Mouse (Mus musculus) spleen, embryonic (tissue): ENCODE data around the gene Pik3r6.

Experiments used
- CTCF ChIA-PET: fragments of 350-600 bp; sonication (Branson Sonifier 250); formaldehyde crosslinking; loops from one replicate; lab custom pipeline; 2022; lab: Charles Lee

The Pik3r6 gene

DNA sequence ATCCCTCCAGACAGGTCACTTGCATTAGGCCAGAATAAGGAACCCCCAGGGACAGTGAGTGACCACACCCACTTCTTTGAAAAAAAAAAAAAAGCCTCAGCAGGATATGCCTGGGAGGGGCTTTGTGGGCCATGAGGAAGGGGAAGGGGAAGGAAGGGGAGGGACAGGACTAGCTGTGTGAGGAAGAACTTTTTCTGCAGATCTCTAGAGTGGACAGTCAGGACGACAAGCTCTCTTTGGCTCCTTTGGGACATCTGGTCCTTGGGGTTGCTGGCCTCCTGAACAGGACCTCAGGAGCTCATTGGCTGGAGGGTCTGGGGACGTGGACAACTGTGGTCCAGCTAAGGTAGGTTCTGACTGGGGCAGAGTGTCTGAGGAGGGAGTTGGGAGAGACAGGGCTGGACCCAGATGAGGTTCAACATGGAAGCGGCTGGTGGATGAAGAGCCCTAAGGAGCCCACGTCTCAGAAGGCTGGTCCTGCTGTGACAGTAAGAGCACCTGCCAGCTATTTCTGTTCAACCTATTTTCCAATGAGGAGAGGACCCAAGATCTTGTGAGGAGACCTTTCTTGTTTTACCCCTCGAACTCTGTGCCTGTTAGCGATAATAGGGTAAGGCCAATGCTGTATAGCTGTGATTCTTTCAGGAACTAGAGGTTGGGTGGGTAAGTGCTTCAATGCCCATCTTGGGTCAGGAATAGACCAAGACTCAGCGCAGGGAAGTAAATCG is at the start of gene Pik3r6:
Gene Pik3r6 (plus strand): TSS at position 118 of the 728 bp plus-strand sequence.
- CTCF ChIA-PET = no interaction called here

GRCm38 (mm10) chr11:68453301-68453700 is 49.5 kb upstream of the Pik3r6 start:
- CTCF ChIA-PET = no interaction called here

DNA sequence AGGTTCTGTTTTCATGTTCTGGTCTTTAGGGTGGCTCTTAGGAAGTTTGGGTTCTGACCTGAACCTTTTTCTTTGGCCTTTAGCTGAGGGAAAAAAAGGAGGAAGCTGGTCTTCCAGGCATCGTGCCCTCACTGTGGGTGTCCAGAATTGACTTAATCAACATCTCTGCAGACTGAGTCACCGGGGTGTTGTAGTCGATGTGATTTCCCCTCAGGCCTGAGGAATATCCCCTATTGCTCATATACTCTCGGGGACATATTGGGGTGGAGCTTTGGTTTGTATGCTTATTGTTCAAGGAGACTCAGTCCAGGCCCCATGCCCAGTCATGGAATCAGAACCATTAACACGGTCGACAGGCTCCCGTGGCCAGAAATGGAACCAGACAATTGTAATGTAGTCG is 44.7 kb upstream of the Pik3r6 start:
- CTCF ChIA-PET = no interaction called here

DNA sequence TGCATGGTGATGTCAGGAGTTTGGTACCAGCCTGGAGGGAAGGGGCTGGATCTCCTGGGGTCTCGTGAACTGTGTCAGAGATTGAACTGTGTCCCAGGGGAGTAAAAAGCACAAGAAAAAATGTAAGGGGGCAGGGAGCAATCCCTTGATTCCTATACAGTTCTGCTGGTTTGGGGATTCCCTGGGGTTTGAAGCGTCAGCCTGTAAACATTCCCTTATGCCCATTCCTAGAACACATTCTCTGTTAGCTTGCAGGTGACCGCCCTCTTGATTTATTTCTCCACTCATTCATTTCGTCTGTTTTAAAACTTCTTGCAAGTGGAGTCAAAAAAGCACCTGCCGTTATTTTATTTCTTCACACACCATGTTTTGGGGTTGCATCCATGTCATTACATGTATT is 43.8 kb upstream of the Pik3r6 start:
- CTCF ChIA-PET = no interaction called here

DNA sequence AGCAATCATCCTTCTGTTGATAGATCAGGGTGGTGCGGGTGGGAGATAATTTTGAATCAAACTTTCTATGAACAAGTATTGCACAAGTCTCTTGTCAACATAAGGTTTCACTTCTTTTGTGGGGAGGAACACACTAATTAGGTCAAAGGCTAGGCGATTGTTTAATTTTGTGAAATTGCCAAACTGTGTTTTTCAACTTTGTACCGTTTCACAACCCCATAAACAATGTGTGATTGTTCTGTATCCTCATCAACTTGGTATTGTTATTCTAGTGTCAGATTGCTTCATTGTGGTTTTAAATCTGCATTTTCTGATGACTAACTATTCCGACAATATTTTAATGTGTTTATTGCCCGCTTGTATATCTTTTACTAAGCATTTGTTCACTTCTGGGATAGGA is 43.3 kb upstream of the Pik3r6 start:
- CTCF ChIA-PET = no interaction called here

DNA sequence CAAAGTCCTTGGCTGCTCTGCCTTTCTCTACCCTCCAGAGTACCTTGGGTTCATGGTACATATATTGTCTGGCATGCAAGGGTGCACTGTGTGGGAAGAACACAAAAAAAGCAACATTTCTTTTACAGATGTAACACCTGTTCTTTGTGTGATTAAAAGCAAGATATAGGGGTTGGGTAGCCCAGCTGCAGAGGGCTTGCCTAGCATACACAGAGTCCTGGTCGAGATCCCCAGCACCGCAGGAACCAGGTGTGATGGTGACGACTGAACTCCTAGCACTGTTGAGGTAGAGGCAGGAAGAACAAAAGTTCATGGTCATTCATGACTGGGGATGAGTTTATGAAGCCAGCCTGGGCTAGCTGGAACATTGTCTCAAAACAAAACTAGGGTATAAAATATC is 40.1 kb upstream of the Pik3r6 start:
- CTCF ChIA-PET = no interaction called here

DNA sequence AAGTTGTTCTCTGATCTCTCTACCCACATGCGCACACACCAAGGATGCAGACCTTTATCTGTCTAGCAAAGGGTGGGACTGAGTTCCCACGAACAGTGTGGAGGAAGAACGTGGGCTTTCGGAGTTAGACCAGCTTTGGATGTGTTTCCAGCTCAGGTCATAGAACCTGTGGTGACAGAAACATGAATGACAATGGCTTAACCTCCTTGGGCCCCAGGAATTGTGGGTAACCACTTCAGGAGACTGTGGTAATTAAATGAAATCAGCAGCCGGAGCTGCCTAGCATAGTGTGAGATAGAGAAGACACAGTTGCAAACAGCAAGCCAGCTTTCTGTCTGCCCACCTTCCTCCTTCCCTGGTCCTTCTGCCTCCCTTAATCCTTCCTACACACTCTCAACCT is 38.6 kb upstream of the Pik3r6 start:
- CTCF ChIA-PET = interaction anchor here (0.6 kb wide), 1 partner anchor 12 kb away, joined by 4 read pairs; no protein-coding TSS in a partner anchor

- CTCF ChIA-PET = interaction anchor here (0.6 to 0.7 kb wide), 2 partner anchors 38 to 125 kb away, joined by 4 to 15 read pairs; no protein-coding TSS in a partner anchor
Observed at GRCm38 (mm10) chr11:68465090-68465489, 37.7 kb upstream of the Pik3r6 start.

DNA sequence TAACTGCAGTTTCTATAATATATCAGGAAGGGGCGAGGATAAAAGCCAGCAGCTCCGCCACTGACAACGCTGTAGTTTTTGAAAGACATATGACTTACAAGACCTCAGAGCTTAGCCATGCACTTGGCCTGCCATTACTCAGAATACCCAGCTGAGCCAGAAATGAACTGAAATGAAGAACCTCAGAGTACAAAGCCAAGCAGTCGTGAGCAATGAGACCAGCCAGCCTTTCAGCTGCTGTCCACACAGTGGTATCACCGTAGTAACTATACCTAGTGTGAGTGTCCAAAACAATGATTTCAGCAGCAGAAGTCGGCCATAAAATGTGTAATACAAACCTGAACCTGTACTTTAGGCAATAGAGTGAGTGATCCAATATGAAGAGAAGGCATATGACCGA is 35.4 kb upstream of the Pik3r6 start:
- CTCF ChIA-PET = interaction anchor here (0.5 kb wide), 1 partner anchor 1353 kb away, joined by 19 read pairs; no protein-coding TSS in a partner anchor

DNA sequence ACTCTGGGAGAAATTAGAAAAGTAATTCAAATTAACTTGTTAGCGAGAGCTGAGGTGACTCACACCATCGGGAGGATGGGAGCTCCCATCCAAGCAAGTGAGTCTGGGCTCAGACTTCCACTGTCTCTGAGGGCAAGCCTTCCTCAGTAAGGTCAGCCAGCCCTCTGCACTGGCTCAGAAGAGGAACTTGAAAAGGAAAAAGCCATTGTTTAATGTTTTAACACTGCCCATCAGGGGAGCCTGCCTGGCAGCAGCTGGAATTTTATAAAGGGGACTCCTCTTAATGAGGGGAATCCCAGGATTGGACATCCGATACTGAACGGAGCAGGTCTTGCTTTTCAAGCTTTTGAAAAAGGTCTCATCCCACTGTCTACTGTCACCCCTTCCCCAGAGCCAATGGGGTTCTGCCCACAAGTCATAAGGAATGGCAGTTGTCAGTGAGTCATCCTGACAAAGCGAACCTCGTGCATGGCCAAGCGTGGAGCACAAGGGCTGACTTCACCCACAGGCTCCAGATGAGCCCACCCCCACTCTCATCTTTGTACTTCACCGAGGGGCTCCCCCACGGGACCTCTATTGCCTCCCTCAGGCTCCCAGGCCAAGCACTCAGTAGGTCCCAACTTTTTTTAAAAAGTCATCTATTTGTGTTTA is 34.7 kb upstream of the Pik3r6 start:
- CTCF ChIA-PET = interaction anchor here (0.5 kb wide), 1 partner anchor 1354 kb away, joined by 19 read pairs; no protein-coding TSS in a partner anchor

GRCm38 (mm10) chr11:68468886-68469285 is 33.9 kb upstream of the Pik3r6 start:
- CTCF ChIA-PET = no interaction called here

GRCm38 (mm10) chr11:68472162-68472849 is 30.5 kb upstream of the Pik3r6 start:
- CTCF ChIA-PET = no interaction called here

GRCm38 (mm10) chr11:68474600-68474999 is 28.2 kb upstream of the Pik3r6 start:
- CTCF ChIA-PET = interaction anchor here (1.1 kb wide), 1 partner anchor 15 kb away, joined by 3 read pairs; no protein-coding TSS in a partner anchor

GRCm38 (mm10) chr11:68475676-68476075 is 27.1 kb upstream of the Pik3r6 start:
- CTCF ChIA-PET = interaction anchor here (0.6 to 0.7 kb wide), 2 partner anchors 25 to 46 kb away, joined by 3 to 5 read pairs; no protein-coding TSS in a partner anchor

GRCm38 (mm10) chr11:68477661-68478060 is 25.2 kb upstream of the Pik3r6 start:
- CTCF ChIA-PET = no interaction called here

DNA sequence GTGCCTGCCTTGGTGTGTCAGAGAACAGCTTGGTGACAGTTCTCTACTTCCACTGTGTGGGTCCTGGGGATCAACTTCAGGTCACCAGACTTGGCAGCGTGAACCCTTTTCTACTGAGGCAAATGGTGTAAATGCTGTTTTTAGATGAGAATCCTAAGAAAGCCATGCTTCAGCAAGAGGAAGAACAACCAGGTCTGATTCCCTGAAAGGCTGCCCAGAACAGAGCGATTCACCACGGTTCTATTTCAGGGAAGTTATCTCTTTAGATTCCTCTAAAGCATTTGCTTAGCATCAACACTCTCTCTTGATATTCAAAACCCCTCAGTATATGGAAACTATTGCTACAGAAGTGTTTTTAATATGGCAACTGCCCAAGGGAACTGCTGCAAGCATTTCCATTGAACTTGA is 24.2 kb upstream of the Pik3r6 start:
- CTCF ChIA-PET = no interaction called here

- CTCF ChIA-PET = no interaction called here
Observed at GRCm38 (mm10) chr11:68480660-68481059, 22.2 kb upstream of the Pik3r6 start.

GRCm38 (mm10) chr11:68482001-68482400 is 20.8 kb upstream of the Pik3r6 start:
- CTCF ChIA-PET = no interaction called here

DNA sequence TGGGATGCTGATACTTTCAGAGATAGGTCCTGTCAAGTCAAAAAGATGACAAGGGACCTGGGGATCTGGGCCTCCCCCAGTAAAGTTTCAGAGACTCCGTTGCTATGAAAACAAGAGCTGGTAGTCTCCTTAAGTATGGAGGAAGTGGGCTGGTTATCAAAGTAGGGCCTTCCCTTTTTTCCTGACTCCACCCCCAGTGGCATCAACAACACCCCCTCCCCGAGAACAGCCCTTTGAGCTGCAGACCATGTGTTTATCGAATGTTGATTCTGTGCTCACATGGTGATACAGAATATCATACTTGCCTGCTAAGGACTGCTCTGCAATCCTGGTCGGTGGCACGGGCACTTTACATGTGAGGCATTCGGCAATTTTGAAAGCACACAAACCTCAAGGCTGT is 19.6 kb upstream of the Pik3r6 start:
- CTCF ChIA-PET = interaction anchor here (2.6 kb wide), 1 partner anchor 66 kb away, joined by 13 read pairs; no protein-coding TSS in a partner anchor

DNA sequence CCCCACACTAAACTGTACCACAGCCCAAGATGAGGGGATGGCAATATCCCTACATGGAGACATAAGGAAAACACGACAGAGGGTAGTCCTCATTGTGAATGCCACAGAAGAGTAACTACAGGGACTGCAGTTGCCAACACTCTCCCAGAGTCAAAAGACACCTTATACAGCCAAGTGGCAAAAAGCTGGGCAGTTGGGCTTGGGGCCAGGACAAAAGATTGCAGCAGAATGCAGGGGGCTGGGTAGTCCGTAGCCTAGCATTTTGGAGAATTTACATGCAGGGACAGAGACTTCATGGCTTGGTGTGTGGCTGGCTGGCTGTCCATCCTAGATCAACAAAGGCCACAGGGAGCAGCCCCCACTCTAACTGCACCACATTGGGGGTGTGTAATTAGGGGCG is 18.4 kb upstream of the Pik3r6 start:
- CTCF ChIA-PET = interaction anchor here (0.9 to 2.6 kb wide), 3 partner anchors 50 to 68 kb away, joined by 4 to 13 read pairs (median 10); no protein-coding TSS in a partner anchor

DNA sequence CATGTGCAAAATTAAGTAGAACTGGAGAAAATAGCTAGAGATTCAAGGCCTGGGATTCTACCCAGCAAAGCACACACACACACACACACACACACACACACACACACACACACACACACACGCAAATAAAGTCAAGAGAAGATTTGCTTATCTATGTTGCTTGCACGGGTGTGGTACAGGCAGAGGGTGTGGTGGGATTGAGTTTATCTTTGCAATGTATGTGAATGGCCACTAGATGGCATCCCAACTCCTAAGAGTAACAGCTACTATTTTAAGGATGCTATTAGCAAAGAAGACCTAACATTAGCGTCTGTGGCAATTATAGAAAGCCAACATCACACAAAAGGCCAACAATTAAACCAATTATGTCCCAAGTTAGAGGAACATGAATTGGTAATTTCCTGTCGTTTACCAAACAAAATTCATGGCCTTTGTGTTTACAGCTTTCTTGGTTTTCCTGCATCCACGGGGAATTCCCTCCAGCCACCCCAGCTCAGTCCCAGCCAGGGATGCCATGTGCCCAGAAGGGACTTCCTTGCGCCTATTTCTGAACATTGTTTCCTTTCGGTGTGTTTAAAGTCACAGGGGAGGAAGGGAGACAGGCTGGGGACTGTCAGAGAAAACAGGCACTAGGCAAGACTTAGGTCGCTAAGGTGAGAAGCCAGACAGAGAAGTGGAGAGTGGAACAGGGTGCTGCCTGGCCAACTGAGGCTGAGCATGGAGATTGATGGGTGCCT is 17.4 kb upstream of the Pik3r6 start:
- CTCF ChIA-PET = interaction anchor here (0.6 to 2.6 kb wide), 5 partner anchors 51 to 104 kb away, joined by 3 to 13 read pairs (median 5); no protein-coding TSS in a partner anchor
